Mouse (Mus musculus) embryonic fibroblast, embryonic 13.5 days (primary cell): ENCODE results near the gene Cbln3.
A peak's percentile ranks its signal among the peaks of the same experiment; 100 is the strongest.

Experiments used
- CTCF ChIP-seq: IDR thresholded peaks from 2 replicates; pipeline ENCODE4 v1.5.1; 2011; ENCODE audit warnings: mild to moderate bottlenecking, control low read depth, low read length, moderate library complexity, borderline replicate concordance; ENCODE audit not compliant: insufficient read depth
- POLR2A ChIP-seq: IDR thresholded peaks from 2 replicates; pipeline ENCODE4 v1.6.1; 2011; ENCODE audit warnings: low read depth, mild to moderate bottlenecking, control low read depth, low read length, moderate library complexity

- no peak for TF ChIP-seq CTCF
- peak; percentile 90 for TF ChIP-seq POLR2A
Observed at GRCm38 (mm10) chr14:55885791-55886271, 1.6 kb upstream of the Cbln3 start.
